Mouse (Mus musculus): ENCODE measurements around the gene Mc3r.

- TF ChIP-seq CTCF (IDR thresholded peaks at IDR 0.05; ENCODE audit: low read depth, low read length) (no peak), GATA1 (IDR thresholded peaks at IDR 0.05; ENCODE audit: borderline replicate concordance, low read length) (no peak), POLR2AphosphoS5 (IDR thresholded peaks at IDR 0.05; ENCODE audit: insufficient replicate concordance, low read depth, low read length) (no peak)
These were observed 29.1 kb upstream of the Mc3r start for GRCm38 (mm10) chr2:172219186-172219585.
